ENCODE assay signal across 29 mouse cellular contexts in the genomic region with DNA sequence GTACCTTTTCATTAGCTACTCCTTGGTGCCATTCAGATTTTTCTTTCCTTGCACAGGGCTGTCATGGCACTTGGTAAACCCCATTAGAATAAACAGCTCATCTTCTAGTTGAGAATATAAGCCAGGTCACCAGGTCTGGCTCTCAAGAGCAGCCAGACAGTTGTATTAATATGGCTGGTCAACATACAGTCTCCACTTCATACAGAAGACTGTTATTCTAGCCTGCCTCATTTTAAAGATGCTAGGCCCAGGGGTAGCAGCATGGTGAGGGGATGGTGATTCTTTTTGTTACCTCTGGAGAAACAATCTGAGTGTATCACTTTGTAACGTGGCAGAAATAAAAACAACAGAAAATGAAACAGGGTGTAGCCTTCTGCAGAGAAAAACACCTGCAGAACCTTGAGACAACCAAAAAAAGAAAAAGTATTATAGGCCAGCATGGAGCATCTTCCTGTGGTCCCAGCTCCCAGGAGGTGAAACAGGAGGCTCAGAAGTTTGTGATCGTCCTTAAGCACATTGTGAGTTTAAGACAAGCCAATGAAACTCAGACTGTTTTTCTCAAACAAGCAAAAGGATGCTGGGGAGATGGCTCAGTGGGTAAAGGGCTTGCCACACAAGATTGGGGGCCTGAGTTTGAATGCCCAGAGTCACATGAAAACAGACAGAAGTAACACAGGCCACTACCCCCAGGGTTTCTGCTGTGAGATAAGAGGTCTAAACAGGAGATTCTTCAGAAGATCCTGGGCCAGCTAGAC. TPM values are rescaled to one million over a fixed set of nuclear protein-coding genes. Genes with fewer than 3 reads are reported as not detected.
DNase-seq lines count a peak whose midpoint lies in the region; ATAC-seq and TF ChIP-seq lines count a peak whose summit lies in the region.
"Had no signal": no experiment of that assay in that cellular context is flagged by ENCODE, and none has a peak within 500 bp of the region (broad histone marks: within the 10 kb centered on the region; RNA-seq: fewer than 3 reads in every experiment).

No protein-coding gene starts in this region.

- no peaks in the 10 kb centered on the region for H3K36me3 ChIP-seq in heart, postnatal 0 days (replicated peaks; ENCODE audit: control insufficient read depth, insufficient read depth, low read length)
- no peaks in the 10 kb centered on the region for H3K36me3 ChIP-seq in spleen, adult 2 months (ENCODE audit: control insufficient read depth, insufficient read depth, low read length)
- H3K36me3 ChIP-seq: embryonic facial prominence, embryonic 15.5 days; forebrain, embryonic 12.5 days; hindbrain, embryonic 13.5 days; midbrain, embryonic 10.5 days; neural tube, embryonic 12.5 days had no signal

- 0 out of 2 replicates have a peak, but pooled peaks cover 4% of the 10 kb centered on the region for H3K4me1 ChIP-seq in heart, postnatal 0 days (ENCODE audit: control insufficient read depth, insufficient read depth)
- peaks cover 38% of the 10 kb centered on the region for H3K4me1 ChIP-seq in spleen, adult 2 months (ENCODE audit: control insufficient read depth, insufficient read depth, insufficient read length)
- peaks cover 9% of the 10 kb centered on the region; the same call in 1 of the 2 replicates for H3K4me1 ChIP-seq in bone marrow, adult 2 months (ENCODE audit: control insufficient read depth, insufficient read depth, low read length)

- no peak overlapping the region for H3K9ac ChIP-seq in heart, postnatal 0 days (replicated peaks; ENCODE audit: low read depth, low read length)
- H3K9ac ChIP-seq: embryonic facial prominence, embryonic 15.5 days; forebrain, embryonic 12.5 days; forebrain, postnatal 0 days; hindbrain, embryonic 13.5 days; limb, embryonic 12.5 days; liver, postnatal 0 days; neural tube, embryonic 12.5 days had no signal

- DNase-seq in heart, postnatal 0 days (ENCODE audit: low spot score), result no peak
- DNase-seq in heart, adult 8-10 months (ENCODE audit: low spot score), result no peak
- DNase-seq in spleen, adult 2 months (ENCODE audit: low read depth in 1 of 2, low spot score in 2 of 2), result no peak
- no peak for DNase-seq in spleen, adult 18-20 months
- no peak for DNase-seq in lung, postnatal 25 days (ENCODE audit: low spot score)
- DNase-seq: adrenal gland, postnatal 10 days; cerebellum, adult 2 months; cerebellum, postnatal 25 days; forebrain, postnatal 0 days; gastrocnemius, postnatal 10 days; heart, postnatal 4 days; kidney, adult 2 months; kidney, postnatal 36 days; liver, postnatal 0 days; right cerebral cortex, adult 18-20 months had no signal

- no peaks in the 10 kb centered on the region for H3K9me3 ChIP-seq in heart, postnatal 0 days (replicated peaks; ENCODE audit: control insufficient read depth, low read length)
- H3K9me3 ChIP-seq: embryonic facial prominence, embryonic 10.5 days; embryonic facial prominence, embryonic 15.5 days; forebrain, embryonic 12.5 days; hindbrain, embryonic 13.5 days; limb, embryonic 12.5 days; midbrain, embryonic 10.5 days; neural tube, embryonic 12.5 days had no signal

- WGBS in heart, postnatal 0 days, result 39% methylated on average over 2 of the region's 2 CpGs
- 10% methylated on average over 2 of the region's 2 CpGs for WGBS in spleen, adult 2 months
- WGBS in bone marrow, adult 2 months, result 29% methylated on average over 2 of the region's 2 CpGs

- TF ChIP-seq EP300 in heart, postnatal 0 days (IDR thresholded peaks at IDR 0.05; ENCODE audit: low read depth), result no peak

- peak overlapping the region; percentile 20; the same call in 1 of the 2 replicates for H3K4me2 ChIP-seq in heart, postnatal 0 days (ENCODE audit: low read depth, low read length)
- H3K4me2 ChIP-seq: embryonic facial prominence, embryonic 15.5 days; forebrain, embryonic 12.5 days; hindbrain, embryonic 13.5 days; limb, embryonic 12.5 days; neural tube, embryonic 12.5 days had no signal

- TF ChIP-seq CTCF in heart, postnatal 0 days (IDR thresholded peaks at IDR 0.05; ENCODE audit: low read depth), result no peak
- no peak for TF ChIP-seq CTCF in spleen, adult 2 months (IDR thresholded peaks at IDR 0.05; ENCODE audit: extremely low read depth, insufficient read depth, insufficient read length, insufficient replicate concordance)
- TF ChIP-seq CTCF in bone marrow, adult 2 months (IDR thresholded peaks at IDR 0.05; ENCODE audit: control insufficient read depth, insufficient read depth, low read length), result no peak

- no peaks in the 10 kb centered on the region for H3K27me3 ChIP-seq in heart, postnatal 0 days (ENCODE audit: control insufficient read depth, insufficient read depth, low read length)
- H3K27me3 ChIP-seq in spleen, adult 2 months (ENCODE audit: control insufficient read depth, insufficient read depth, low read length), result no peaks in the 10 kb centered on the region
- H3K27me3 ChIP-seq: limb, embryonic 12.5 days; Patski had no signal

- no peak for TF ChIP-seq POLR2A in spleen, adult 2 months (IDR thresholded peaks at IDR 0.05; ENCODE audit: low read depth, low read length)
- TF ChIP-seq POLR2A in bone marrow, adult 2 months (IDR thresholded peaks at IDR 0.05; ENCODE audit: borderline replicate concordance, control insufficient read depth, low read depth, low read length), result no peak

- H3K4me3 ChIP-seq in heart, postnatal 0 days (ENCODE audit: low read depth, low read length), result no peak overlapping the region
- no peak overlapping the region for H3K4me3 ChIP-seq in spleen, adult 2 months (ENCODE audit: extremely low read depth, insufficient read depth, insufficient read length)
- H3K4me3 ChIP-seq in bone marrow, adult 2 months (replicated peaks; ENCODE audit: control insufficient read depth, low read depth, low read length), result no peak overlapping the region
- H3K4me3 ChIP-seq: embryonic facial prominence, embryonic 10.5 days; embryonic facial prominence, embryonic 15.5 days; forebrain, embryonic 12.5 days; hindbrain, embryonic 13.5 days; layer of hippocampus, adult 2 months; left cerebral cortex, adult 2 months; limb, embryonic 12.5 days; midbrain, embryonic 10.5 days; myocyte; neural tube, embryonic 12.5 days had no signal

- no peak for ATAC-seq in heart, postnatal 0 days (ENCODE audit: insufficient read depth, low read depth)
- ATAC-seq: forebrain, postnatal 0 days; inflammation-experienced regulatory T-cells, adult 6 months; liver, postnatal 0 days; Patski had no signal

- no peak overlapping the region for H3K27ac ChIP-seq in heart, postnatal 0 days (ENCODE audit: low read depth)
- H3K27ac ChIP-seq in spleen, adult 2 months (ENCODE audit: insufficient read depth, low read length), result peak overlapping the region; percentile 37
- H3K27ac ChIP-seq in bone marrow, adult 2 months (ENCODE audit: control insufficient read depth, insufficient read depth, low read depth, low read length, poor library complexity), result peak overlapping the region; percentile 4; the same call in 1 of the 2 replicates
- H3K27ac ChIP-seq: embryonic facial prominence, embryonic 10.5 days; embryonic facial prominence, embryonic 15.5 days; forebrain, embryonic 12.5 days; hindbrain, embryonic 13.5 days; layer of hippocampus, adult 2 months; left cerebral cortex, adult 2 months; limb, embryonic 12.5 days; macrophage; midbrain, embryonic 10.5 days; neural tube, embryonic 12.5 days had no signal

RNA-seq across cellular contexts. Expression of a gene that starts 7.3 kb away (rescaled TPM):
- total RNA-seq in heart, postnatal 0 days (2014; rRNA removed; ENCODE audit: low replicate concordance), result 25.9 and 29.5 TPM in 2 replicates
- polyA plus RNA-seq in heart, postnatal 0 days (2015; fragmentation: Nextera tagmentation; extraction: Ambion mirVana), result 19.0 and 19.2 TPM in 2 replicates
- 10 to 100 TPM; 18.5 to 30.7 (median 20.8) TPM for total RNA-seq in heart, adult 8-10 months (2022)
- polyA plus RNA-seq in spleen, adult 2 months (2012; rRNA removed), result 24.4 and 31.3 TPM in 2 replicates
- polyA plus RNA-seq in bone marrow, adult 2 months (2011; ENCODE audit: insufficient read depth, insufficient read length, low replicate concordance, missing spikeins), result 17.4 and 33.9 TPM in 2 replicates
- polyA plus RNA-seq: myocyte had no signal
